Mouse (Mus musculus) forebrain, embryonic 10.5 days (tissue): ENCODE measurements around the gene Tbc1d9b. TPM values are rescaled to one million over a fixed set of nuclear protein-coding genes. Genes with fewer than 3 reads are reported as not detected.

Experiments used
- DNase-seq: peaks from one replicate; pipeline ENCODE4 v3.0.0-alpha.2; 2017; ENCODE audit warnings: low spot score; ENCODE audit errors: extremely low spot score
- H3K27ac ChIP-seq: fragments of 300-500 bp; sonication (generic); 2 replicates; pipeline ENCODE4 v1.5.1; 2016; ENCODE audit warnings: mild to moderate bottlenecking
- H3K27me3 ChIP-seq: fragments of 300-500 bp; sonication (generic); 2 replicates; pipeline ENCODE4 v1.6.1; 2016; ENCODE audit warnings: mild to moderate bottlenecking; ENCODE audit not compliant: poor library complexity, severe bottlenecking
- H3K36me3 ChIP-seq: fragments of 300-500 bp; sonication (generic); replicated peaks from 2 replicates; pipeline ENCODE4 v1.6.1; 2016; ENCODE audit warnings: mild to moderate bottlenecking, moderate library complexity
- H3K4me1 ChIP-seq: fragments of 300-500 bp; sonication (generic); 2 replicates; pipeline ENCODE4 v1.6.1; 2016
- H3K4me3 ChIP-seq: fragments of 300-500 bp; sonication (generic); 2 replicates; pipeline ENCODE4 v1.5.1; 2016; ENCODE audit warnings: mild to moderate bottlenecking, moderate library complexity
- H3K9me3 ChIP-seq: fragments of 300-500 bp; sonication (generic); 2 replicates; pipeline ENCODE4 v1.6.1; 2016; ENCODE audit warnings: mild to moderate bottlenecking, moderate library complexity
- WGBS: fragments of 180-500 bp; shearing (Covaris S2); methylation state at CpG from one replicate; pipeline ENCODE4 v1.1.7; 2016; 5-methylcytosine and 5-hydroxymethylcytosine counted together
- polyA plus RNA-seq: library from polyadenylated mRNA; unstranded; fragments of >200 nt; fragmentation: Nextera tagmentation; extraction: Ambion mirVana; gene quantifications from 2 replicates; pipeline ENCODE4 v1.2.1, GENCODE M21; 2016

The Tbc1d9b gene
- polyA plus RNA-seq, 1 experiment from 2014 or later: 32.5 TPM

GRCm38 (mm10) chr11:50105237-50105636, 26.0 kb upstream of the Tbc1d9b start:
- DNase-seq: no peak
- H3K9me3 ChIP-seq: no peaks in the 10 kb centered on the region
- H3K27ac ChIP-seq: no peak overlapping the region
- no peak overlapping the region for H3K4me3 ChIP-seq
- peaks cover 5% of the 10 kb centered on the region; the same call in 1 of the 2 replicates for H3K4me1 ChIP-seq
- H3K27me3 ChIP-seq: no peaks in the 10 kb centered on the region
- H3K36me3 ChIP-seq: peaks cover 49% of the 10 kb centered on the region
- 90% methylated on average over 5 of the region's 5 CpGs for WGBS

GRCm38 (mm10) chr11:50106024-50106423, 25.2 kb upstream of the Tbc1d9b start:
- Histone ChIP-seq H3K4me1 (peaks cover 5% of the 10 kb centered on the region; the same call in 1 of the 2 replicates), H3K9me3 (no peaks in the 10 kb centered on the region), H3K36me3 (peaks cover 47% of the 10 kb centered on the region), H3K27me3 (no peaks in the 10 kb centered on the region), H3K27ac (no peak overlapping the region), H3K4me3 (no peak overlapping the region)
- no peak for DNase-seq
- 89% methylated on average over 7 of the region's 7 CpGs for WGBS

GRCm38 (mm10) chr11:50108823-50109244, 22.4 kb upstream of the Tbc1d9b start:
- Histone ChIP-seq H3K36me3 (peaks cover 39% of the 10 kb centered on the region), H3K27ac (no peak overlapping the region), H3K9me3 (no peaks in the 10 kb centered on the region), H3K4me3 (no peak overlapping the region), H3K27me3 (no peaks in the 10 kb centered on the region), H3K4me1 (peaks cover 5% of the 10 kb centered on the region; the same call in 1 of the 2 replicates)
- no peak for DNase-seq
- WGBS: 82% methylated on average over 8 of the region's 8 CpGs

- Histone ChIP-seq H3K9me3 (no peaks in the 10 kb centered on the region), H3K4me3 (no peak overlapping the region), H3K27me3 (no peaks in the 10 kb centered on the region), H3K4me1 (no peaks in the 10 kb centered on the region), H3K27ac (no peak overlapping the region), H3K36me3 (peaks cover 27% of the 10 kb centered on the region)
- WGBS: 23% methylated on average over 5 of the region's 5 CpGs
- peak; percentile 77 for DNase-seq
Observed at GRCm38 (mm10) chr11:50114329-50114728, 16.9 kb upstream of the Tbc1d9b start.

- Histone ChIP-seq H3K4me3 (no peak overlapping the region), H3K27ac (no peak overlapping the region), H3K36me3 (peaks cover 31% of the 10 kb centered on the region), H3K27me3 (no peaks in the 10 kb centered on the region), H3K4me1 (peaks cover 2% of the 10 kb centered on the region), H3K9me3 (no peaks in the 10 kb centered on the region)
- 93% methylated on average over 8 of the region's 8 CpGs for WGBS
- no peak for DNase-seq
Observed at GRCm38 (mm10) chr11:50122631-50123081, 8.5 kb upstream of the Tbc1d9b start.

GRCm38 (mm10) chr11:50127781-50128180, 3.4 kb upstream of the Tbc1d9b start:
- Histone ChIP-seq H3K27ac (no peak overlapping the region), H3K4me3 (peak overlapping the region; percentile 38), H3K27me3 (no peaks in the 10 kb centered on the region), H3K9me3 (no peaks in the 10 kb centered on the region), H3K36me3 (no peaks in the 10 kb centered on the region), H3K4me1 (peaks cover 29% of the 10 kb centered on the region)
- 8% methylated on average over 10 of the region's 10 CpGs for WGBS
- no peak for DNase-seq

- Histone ChIP-seq H3K4me3 (peak overlapping the region; percentile 96), H3K9me3 (no peaks in the 10 kb centered on the region), H3K4me1 (peaks cover 29% of the 10 kb centered on the region), H3K27me3 (no peaks in the 10 kb centered on the region), H3K36me3 (peaks cover 13% of the 10 kb centered on the region), H3K27ac (peak overlapping the region; percentile 98)
- peak; percentile 23 for DNase-seq
- WGBS: 32% methylated on average over 10 of the region's 10 CpGs
Observed at GRCm38 (mm10) chr11:50131801-50132201, 605 bp downstream of the Tbc1d9b start.

GRCm38 (mm10) chr11:50132265-50132664, 1.1 kb downstream of the Tbc1d9b start:
- H3K4me3 ChIP-seq: peak overlapping the region; percentile 96
- H3K4me1 ChIP-seq: peaks cover 29% of the 10 kb centered on the region
- DNase-seq: no peak
- peak overlapping the region; percentile 98; the same call in 1 of the 2 replicates for H3K27ac ChIP-seq
- H3K36me3 ChIP-seq: peaks cover 18% of the 10 kb centered on the region
- H3K27me3 ChIP-seq: no peaks in the 10 kb centered on the region
- H3K9me3 ChIP-seq: no peaks in the 10 kb centered on the region
- WGBS: 93% methylated on average over 6 of the region's 6 CpGs

- DNase-seq: no peak
- no peak overlapping the region for H3K4me3 ChIP-seq
- no peaks in the 10 kb centered on the region for H3K27me3 ChIP-seq
- no peaks in the 10 kb centered on the region for H3K9me3 ChIP-seq
- H3K27ac ChIP-seq: no peak overlapping the region
- peaks cover 23% of the 10 kb centered on the region for H3K4me1 ChIP-seq
- 88% methylated on average over 10 of the region's 10 CpGs for WGBS
- H3K36me3 ChIP-seq: peaks cover 38% of the 10 kb centered on the region
Observed at GRCm38 (mm10) chr11:50134136-50134859, 3.1 kb downstream of the Tbc1d9b start.

GRCm38 (mm10) chr11:50138206-50138822, 7.1 kb downstream of the Tbc1d9b start:
- WGBS: 77% methylated on average over 10 of the region's 10 CpGs
- no peak for DNase-seq
- Histone ChIP-seq H3K36me3 (peaks cover 78% of the 10 kb centered on the region), H3K9me3 (no peaks in the 10 kb centered on the region), H3K4me1 (no peaks in the 10 kb centered on the region), H3K27me3 (no peaks in the 10 kb centered on the region), H3K27ac (no peak overlapping the region), H3K4me3 (no peak overlapping the region)

- Histone ChIP-seq H3K4me1 (no peaks in the 10 kb centered on the region), H3K27ac (no peak overlapping the region), H3K9me3 (no peaks in the 10 kb centered on the region), H3K36me3 (peaks cover 88% of the 10 kb centered on the region), H3K4me3 (no peak overlapping the region), H3K27me3 (no peaks in the 10 kb centered on the region)
- no peak for DNase-seq
- 85% methylated on average over 7 of the region's 7 CpGs for WGBS
Observed at GRCm38 (mm10) chr11:50139571-50139970, 8.4 kb downstream of the Tbc1d9b start.

- Histone ChIP-seq H3K27ac (no peak overlapping the region), H3K36me3 (peaks cover 96% of the 10 kb centered on the region), H3K4me1 (no peaks in the 10 kb centered on the region), H3K9me3 (no peaks in the 10 kb centered on the region), H3K27me3 (no peaks in the 10 kb centered on the region), H3K4me3 (no peak overlapping the region)
- DNase-seq: no peak
- 88% methylated on average over 3 of the region's 3 CpGs for WGBS
Observed at GRCm38 (mm10) chr11:50145529-50145928, 14.3 kb downstream of the Tbc1d9b start.

- no peak overlapping the region for H3K27ac ChIP-seq
- H3K9me3 ChIP-seq: no peaks in the 10 kb centered on the region
- H3K4me1 ChIP-seq: no peaks in the 10 kb centered on the region
- H3K36me3 ChIP-seq: peaks cover 96% of the 10 kb centered on the region
- no peak for DNase-seq
- no peaks in the 10 kb centered on the region for H3K27me3 ChIP-seq
- no peak overlapping the region for H3K4me3 ChIP-seq
- 96% methylated on average over 13 of the region's 13 CpGs for WGBS
Observed at GRCm38 (mm10) chr11:50146121-50146520, 14.9 kb downstream of the Tbc1d9b start.
